Comparison of ENCODE assay signal across 13 mouse cellular contexts in genomic region chr16:22593907-22594306, GRCm38 (mm10).
DNase-seq lines count a peak whose midpoint lies in the region; ATAC-seq and TF ChIP-seq lines count a peak whose summit lies in the region.
"Had no signal": no experiment of that assay in that cellular context is flagged by ENCODE, and none has a peak within 500 bp of the region (broad histone marks: within the 10 kb centered on the region; RNA-seq: fewer than 3 reads in every experiment).

No protein-coding gene starts in this region.

- peak; percentile 25 to 31 for DNase-seq in cerebellum, postnatal 10 days
- DNase-seq in cerebellum, postnatal 25 days: no peak
- DNase-seq in kidney, adult 2 months: peak; percentile 28
- no peak for DNase-seq in kidney, adult 11 months
- DNase-seq in midbrain, embryonic 14.5 days: peak; percentile 16
- DNase-seq in induced T-regulatory cell, adult 2 months (ENCODE audit: low read depth): peak; percentile 21
- no peak for DNase-seq in Muller cell, postnatal 12 days (ENCODE audit: inconsistent ontology term)
- DNase-seq: adrenal gland, adult 2 months; gastrocnemius, postnatal 36 days; heart, postnatal 14 days had no signal

- no peaks in the 10 kb centered on the region; the same call in 1 of the 2 replicates for H3K4me1 ChIP-seq in kidney, adult 2 months (ENCODE audit: control insufficient read depth, insufficient read depth, low read length)
- H3K4me1 ChIP-seq in midbrain, embryonic 14.5 days (ENCODE audit: control insufficient read depth, insufficient read depth, low read length): no peaks in the 10 kb centered on the region
- H3K4me1 ChIP-seq in midbrain, embryonic 13.5 days (replicated peaks): no peaks in the 10 kb centered on the region
- H3K4me1 ChIP-seq: stomach, embryonic 15.5 days had no signal

- H3K4me2 ChIP-seq in midbrain, embryonic 14.5 days (ENCODE audit: low read length): no peak overlapping the region
- H3K4me2 ChIP-seq in midbrain, embryonic 13.5 days (replicated peaks): no peak overlapping the region
- H3K4me2 ChIP-seq: stomach, embryonic 15.5 days had no signal

- no peaks in the 10 kb centered on the region for H3K9me3 ChIP-seq in midbrain, embryonic 14.5 days (ENCODE audit: control insufficient read depth, low read length)
- H3K9me3 ChIP-seq in midbrain, embryonic 13.5 days: no peaks in the 10 kb centered on the region
- H3K9me3 ChIP-seq: stomach, embryonic 15.5 days had no signal

- no peak overlapping the region for H3K9ac ChIP-seq in midbrain, embryonic 14.5 days (replicated peaks; ENCODE audit: low read length)
- no peak overlapping the region for H3K9ac ChIP-seq in midbrain, embryonic 13.5 days (replicated peaks)
- H3K9ac ChIP-seq: stomach, embryonic 15.5 days had no signal

- no peaks in the 10 kb centered on the region for H3K36me3 ChIP-seq in kidney, adult 2 months (ENCODE audit: control insufficient read depth, insufficient read depth, low read length)
- H3K36me3 ChIP-seq in midbrain, embryonic 14.5 days (ENCODE audit: control insufficient read depth, insufficient read depth, low read length): no peaks in the 10 kb centered on the region
- H3K36me3 ChIP-seq in midbrain, embryonic 13.5 days: no peaks in the 10 kb centered on the region
- H3K36me3 ChIP-seq: stomach, embryonic 15.5 days had no signal

- H3K27ac ChIP-seq in kidney, adult 2 months (ENCODE audit: insufficient read depth, low read depth, low read length): no peak overlapping the region
- no peak overlapping the region for H3K27ac ChIP-seq in midbrain, embryonic 14.5 days (replicated peaks; ENCODE audit: low read depth, low read length)
- no peak overlapping the region for H3K27ac ChIP-seq in midbrain, embryonic 13.5 days
- H3K27ac ChIP-seq: stomach, embryonic 15.5 days had no signal

- 92% methylated on average over 2 of the region's 2 CpGs for WGBS in kidney, adult 2 months
- 91% methylated on average over 2 of the region's 2 CpGs for WGBS in midbrain, embryonic 14.5 days
- 93% methylated on average over 2 of the region's 2 CpGs for WGBS in midbrain, embryonic 13.5 days

- no peak for TF ChIP-seq POLR2A in kidney, adult 2 months (IDR thresholded peaks at IDR 0.05; ENCODE audit: low read depth, low read length)

- no peak overlapping the region for H3K4me3 ChIP-seq in kidney, adult 2 months (ENCODE audit: insufficient read depth, low read depth, low read length)
- no peak overlapping the region for H3K4me3 ChIP-seq in midbrain, embryonic 14.5 days (replicated peaks; ENCODE audit: low read depth, low read length)
- H3K4me3 ChIP-seq in midbrain, embryonic 13.5 days (replicated peaks): no peak overlapping the region
- H3K4me3 ChIP-seq: stomach, embryonic 15.5 days had no signal

- H3K27me3 ChIP-seq in kidney, adult 2 months (replicated peaks; ENCODE audit: control insufficient read depth, insufficient read depth, low read length): no peaks in the 10 kb centered on the region
- no peaks in the 10 kb centered on the region for H3K27me3 ChIP-seq in midbrain, embryonic 14.5 days (ENCODE audit: control insufficient read depth, insufficient read depth, low read length)
- no peaks in the 10 kb centered on the region for H3K27me3 ChIP-seq in midbrain, embryonic 13.5 days
- H3K27me3 ChIP-seq: stomach, embryonic 15.5 days had no signal

- no peak for ATAC-seq in midbrain, embryonic 14.5 days (ENCODE audit: low FRiP score, low TSS enrichment)
- ATAC-seq in midbrain, embryonic 13.5 days: no peak
- ATAC-seq: inflammation-experienced regulatory T-cells, adult 6 months had no signal

- no peak for TF ChIP-seq CTCF in kidney, adult 2 months (conservative IDR thresholded peaks at IDR 0.05; ENCODE audit: insufficient read depth, insufficient read length, low read depth, low read length)

Comparison
In these comparisons a context has a peak if more than half of its experiments do, and no peak if none do; other contexts are left out.
1. DNase-seq: peak in cerebellum, postnatal 10 days (2 of 2), kidney, adult 2 months (single experiment), midbrain, embryonic 14.5 days (single experiment) and induced T-regulatory cell, adult 2 months (single experiment); none in cerebellum, postnatal 25 days (0 of 2), kidney, adult 11 months (single experiment) and Muller cell, postnatal 12 days (single experiment).